Mouse (Mus musculus) 416B (cell line): ENCODE data around the gene Gcm1.

Experiments
- DNase-seq: peaks from one replicate; pipeline ENCODE4 v3.0.0; 2011; ENCODE audit warnings: low read depth

Gene Gcm1

GRCm38 (mm10) chr9:78101431-78101830 is 49.7 kb downstream of the Gcm1 start:
- no peak for DNase-seq

DNA sequence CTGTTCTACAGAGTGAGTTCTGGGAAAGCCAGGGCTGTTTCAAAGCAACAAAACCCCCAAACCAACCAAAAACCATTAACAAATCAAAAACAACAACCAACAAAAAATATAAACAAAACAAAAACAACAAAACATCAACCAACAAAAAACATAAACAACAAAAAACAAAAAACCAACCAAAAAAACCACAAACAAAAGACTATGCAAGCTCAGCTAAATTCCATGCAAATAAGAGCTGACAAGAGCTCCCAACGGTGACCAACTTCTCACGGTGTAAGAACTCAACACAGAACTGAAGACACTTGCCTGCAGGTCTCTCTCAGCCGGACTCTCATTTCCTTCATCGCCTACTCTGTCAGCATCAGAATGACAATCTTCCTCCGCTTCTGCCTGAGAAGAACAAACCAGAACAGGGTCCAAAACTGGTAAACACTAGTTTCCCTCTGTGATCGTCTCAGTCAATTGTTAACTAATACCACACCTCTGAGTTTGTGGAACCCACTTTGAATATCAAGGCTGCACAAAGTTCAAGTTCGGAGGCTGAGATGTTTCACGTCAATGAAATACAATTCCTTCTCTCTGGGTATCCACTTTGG is 52.3 kb downstream of the Gcm1 start:
- DNase-seq: no peak

GRCm38 (mm10) chr9:78104973-78105372 is 53.2 kb downstream of the Gcm1 start:
- peak; percentile 85 for DNase-seq

DNA sequence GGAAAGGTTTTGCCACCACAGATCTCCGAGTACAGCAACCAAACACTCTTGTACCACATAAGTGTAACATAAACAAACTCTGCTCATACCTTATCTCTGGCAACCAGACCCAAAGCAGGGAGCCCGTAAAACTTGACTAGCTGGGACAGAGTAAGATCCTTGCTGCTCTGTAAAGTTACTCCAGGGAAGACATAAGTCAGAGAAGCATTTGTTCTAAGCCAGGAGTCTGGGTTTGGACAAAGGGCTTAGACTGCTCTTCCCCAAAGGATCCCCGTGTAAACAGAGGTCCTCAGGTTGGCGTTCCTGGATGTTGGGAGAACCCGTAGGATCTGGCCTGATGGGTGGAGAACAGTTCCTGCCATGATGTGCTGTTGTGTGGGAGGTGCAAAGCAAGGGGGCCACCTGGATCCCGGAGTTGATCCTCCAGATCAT is 53.8 kb downstream of the Gcm1 start:
- DNase-seq: peak; percentile 72

- peak; percentile 11 for DNase-seq
Measured at GRCm38 (mm10) chr9:78106821-78107220, 55.1 kb downstream of the Gcm1 start.

- DNase-seq: peak; percentile 70
Measured at GRCm38 (mm10) chr9:78107582-78107911, 55.8 kb downstream of the Gcm1 start.

DNA sequence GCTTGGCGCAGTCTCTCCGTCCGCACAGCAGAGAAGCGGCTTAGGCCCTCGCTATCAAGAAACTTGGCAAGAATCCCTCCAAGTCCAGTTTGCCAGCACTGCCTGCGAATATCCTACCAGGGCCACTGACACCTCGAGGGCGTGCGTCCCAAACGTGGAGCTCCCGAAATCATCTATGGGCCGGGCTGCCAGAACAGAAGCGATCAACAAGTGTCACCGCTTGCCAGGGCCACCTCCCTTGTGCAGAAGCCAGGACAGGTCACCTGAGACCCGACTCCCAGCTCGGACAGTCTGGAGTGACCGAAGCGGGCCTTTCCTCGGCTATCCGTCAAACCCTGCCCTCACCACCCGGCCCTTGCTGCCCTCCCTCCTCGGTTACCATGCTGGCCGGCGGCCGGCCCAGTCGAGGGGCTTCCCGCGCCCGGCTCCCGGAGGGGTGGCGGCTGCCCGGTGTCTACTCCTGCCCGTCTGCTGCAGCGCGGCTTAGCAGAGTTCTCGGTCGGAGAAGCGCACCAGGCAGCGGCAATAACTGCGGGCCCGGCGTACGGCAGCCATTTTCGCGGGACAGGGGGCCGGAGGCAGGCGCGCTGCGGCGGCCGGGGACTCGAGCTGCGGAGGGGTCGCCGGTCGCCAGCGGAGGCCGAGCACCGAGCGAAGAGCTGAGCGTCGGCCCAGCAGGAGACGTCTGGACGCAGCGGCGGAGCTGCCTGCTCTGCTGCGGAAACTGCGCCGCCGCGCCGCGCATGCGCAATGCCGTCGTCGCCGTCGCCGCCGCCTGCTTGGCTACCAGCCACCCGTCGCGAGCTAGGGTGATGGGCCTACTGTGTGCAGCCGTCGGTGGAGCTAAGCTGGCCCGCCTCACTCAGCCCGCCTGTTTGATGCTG is 56.4 kb downstream of the Gcm1 start:
- peak; percentile 84 for DNase-seq

DNA sequence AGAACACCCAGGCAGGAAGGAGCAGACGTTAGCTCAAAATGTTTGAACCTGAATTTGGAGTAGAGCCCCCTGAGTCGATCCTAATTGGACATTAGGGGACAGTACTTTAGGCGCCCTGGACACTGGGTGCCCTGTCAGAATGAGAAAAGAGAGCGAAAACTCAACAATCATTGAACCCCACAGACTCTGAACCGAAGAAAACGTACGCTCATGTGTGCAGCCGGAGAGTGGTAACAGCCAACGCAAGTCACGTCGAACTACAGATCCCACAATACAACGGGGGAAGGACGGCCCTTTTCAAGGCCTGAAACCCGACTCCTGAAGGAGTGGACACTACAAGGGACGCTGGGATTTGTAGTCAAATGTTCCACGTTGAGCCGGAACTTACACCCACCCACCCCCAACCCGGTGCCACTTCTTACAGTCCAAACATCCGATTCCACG is 57.1 kb downstream of the Gcm1 start, which contains the start of the genes Fbxo9 and Ick:
Gene Fbxo9 (minus strand): TSS at position 270 of the 444 bp plus-strand sequence.
Gene Ick (plus strand): TSS at position 397 of the 444 bp plus-strand sequence.
- DNase-seq: peak; percentile 98

DNA sequence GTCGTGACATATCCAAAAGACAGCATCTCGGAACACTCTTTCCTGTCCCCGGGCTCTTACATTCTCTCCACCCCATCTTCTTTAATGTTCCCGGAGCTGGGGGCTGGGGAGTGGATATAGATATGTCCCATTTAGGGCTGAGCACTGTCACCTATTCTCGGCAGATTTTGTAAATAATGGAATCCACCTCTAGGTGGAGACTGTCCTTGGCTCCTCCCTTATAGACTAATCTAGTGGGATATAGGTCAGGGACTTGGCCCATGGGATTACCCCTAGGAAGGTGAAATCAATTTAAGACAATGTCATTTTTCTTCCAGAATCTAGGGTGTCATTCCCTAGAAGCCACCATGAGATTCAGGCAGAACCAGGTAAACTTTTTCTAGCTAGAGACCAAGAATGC is 57.9 kb downstream of the Gcm1 start:
- peak; percentile 72 for DNase-seq

DNA sequence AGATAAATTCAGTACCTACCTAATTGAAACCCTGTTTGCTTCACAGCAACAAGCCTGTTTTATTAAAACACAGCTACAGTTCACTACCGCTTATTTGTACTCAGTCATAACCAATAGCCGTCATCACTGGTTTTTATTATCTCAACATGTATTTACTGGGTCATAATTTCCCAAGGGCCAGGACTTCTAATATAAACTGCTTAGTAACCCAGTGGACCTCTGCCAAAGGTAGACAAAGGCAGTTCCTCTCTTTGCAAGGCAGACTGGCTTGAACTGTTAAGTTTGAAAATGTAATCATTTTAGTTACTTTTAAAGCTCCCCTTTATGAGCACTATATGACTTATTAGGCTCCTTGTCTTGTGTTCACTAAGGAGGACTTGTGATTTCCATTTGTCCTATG is 59.7 kb downstream of the Gcm1 start:
- DNase-seq: peak; percentile 39

DNA sequence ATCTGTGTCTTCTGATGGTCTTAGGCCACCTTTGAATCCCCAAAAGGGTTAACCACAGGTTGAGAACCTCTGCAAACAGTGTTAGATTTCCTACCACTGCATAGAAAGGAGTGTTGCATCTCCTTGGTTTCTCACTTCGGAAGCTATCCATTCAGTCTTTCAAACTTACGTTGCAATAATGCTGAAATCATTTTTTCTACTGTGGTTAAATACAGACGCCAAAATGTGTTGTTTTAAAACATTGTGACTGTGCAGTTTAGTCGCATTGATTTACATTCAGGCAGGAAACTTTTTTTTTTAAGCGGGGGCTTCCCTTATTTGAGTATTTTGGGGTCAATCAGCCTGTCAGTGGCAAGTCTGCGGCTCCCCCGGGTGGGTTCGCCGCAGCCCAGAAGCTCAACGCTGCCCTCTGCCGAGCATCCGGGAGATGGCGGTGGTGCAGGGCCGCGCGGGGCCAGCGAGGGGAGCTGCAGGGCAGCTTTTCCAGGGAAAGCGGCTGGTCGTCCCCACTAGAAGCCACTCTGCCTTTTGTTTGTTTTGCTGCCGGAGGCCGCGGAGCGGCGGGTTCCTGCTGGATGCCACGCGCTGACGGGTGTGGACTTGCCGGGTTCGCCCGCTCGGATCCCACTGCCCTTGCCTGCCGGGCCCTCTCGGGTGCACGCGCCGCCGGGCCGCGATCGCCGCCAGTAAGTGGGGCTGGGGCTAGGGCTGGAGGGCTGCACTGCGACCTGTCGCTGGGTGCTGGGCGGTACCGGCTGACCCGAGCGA is 61.2 kb downstream of the Gcm1 start:
- peak; percentile 86 for DNase-seq

GRCm38 (mm10) chr9:78113538-78113885 is 61.8 kb downstream of the Gcm1 start:
- peak; percentile 53 for DNase-seq
